Mouse (Mus musculus): ENCODE measurements around the gene Faxc.

- no peak for TF ChIP-seq CTCF (IDR thresholded peaks at IDR 0.05; ENCODE audit: insufficient read depth, low read length)
- TF ChIP-seq POLR2A (IDR thresholded peaks at IDR 0.05; ENCODE audit: borderline replicate concordance, extremely low read depth, low read depth, low read length), result no peak
Observed at GRCm38 (mm10) chr4:22029951-22030350, 98.8 kb downstream of the Faxc start.

Data from lung, adult 2 months (tissue).